Mouse (Mus musculus): Measurements from ENCODE around the gene 4930404H24Rik.
A peak's percentile ranks its signal among the peaks of the same experiment; 100 is the strongest.

Gene 4930404H24Rik

GRCm38 (mm10) chr2:153512416-153513323, 20.1 kb downstream of the 4930404H24Rik start:
- Histone ChIP-seq H3K36me3 (ENCODE audit: control insufficient read depth, insufficient read depth, low read length, poor library complexity, severe bottlenecking) (no peaks in the 10 kb centered on the region), H3K27me3 (ENCODE audit: control insufficient read depth, insufficient read depth, low read length, poor library complexity, severe bottlenecking) (no peaks in the 10 kb centered on the region)
- no peak for DNase-seq (ENCODE audit: low read depth, low spot score)

GRCm38 (mm10) chr2:153513983-153514382, 21.4 kb downstream of the 4930404H24Rik start:
- Histone ChIP-seq H3K27me3 (ENCODE audit: control insufficient read depth, insufficient read depth, low read length, poor library complexity, severe bottlenecking) (no peaks in the 10 kb centered on the region), H3K36me3 (ENCODE audit: control insufficient read depth, insufficient read depth, low read length, poor library complexity, severe bottlenecking) (no peaks in the 10 kb centered on the region)
- DNase-seq (ENCODE audit: low read depth, low spot score) = no peak

- Histone ChIP-seq H3K27me3 (ENCODE audit: control insufficient read depth, insufficient read depth, low read length, poor library complexity, severe bottlenecking) (no peaks in the 10 kb centered on the region), H3K36me3 (ENCODE audit: control insufficient read depth, insufficient read depth, low read length, poor library complexity, severe bottlenecking) (no peaks in the 10 kb centered on the region)
- no peak for DNase-seq (ENCODE audit: low read depth, low spot score)
Measured at GRCm38 (mm10) chr2:153514497-153515380, 22.1 kb downstream of the 4930404H24Rik start.

GRCm38 (mm10) chr2:153515582-153515981, 23.0 kb downstream of the 4930404H24Rik start:
- no peak for DNase-seq (ENCODE audit: low read depth, low spot score)
- no peaks in the 10 kb centered on the region for H3K36me3 ChIP-seq (ENCODE audit: control insufficient read depth, insufficient read depth, low read length, poor library complexity, severe bottlenecking)

GRCm38 (mm10) chr2:153516961-153517360, 24.4 kb downstream of the 4930404H24Rik start:
- H3K36me3 ChIP-seq (ENCODE audit: control insufficient read depth, insufficient read depth, low read length, poor library complexity, severe bottlenecking) = no peaks in the 10 kb centered on the region
- H3K27me3 ChIP-seq (ENCODE audit: control insufficient read depth, insufficient read depth, low read length, poor library complexity, severe bottlenecking) = no peaks in the 10 kb centered on the region
- peak; percentile 25 for DNase-seq (ENCODE audit: low read depth, low spot score)

More at GRCm38 (mm10) chr2:153515582-153515981, 23.0 kb downstream of the 4930404H24Rik start:
- no peaks in the 10 kb centered on the region for H3K27me3 ChIP-seq (ENCODE audit: control insufficient read depth, insufficient read depth, low read length, poor library complexity, severe bottlenecking)

GRCm38 (mm10) chr2:153520057-153520456, 27.5 kb downstream of the 4930404H24Rik start:
- Histone ChIP-seq H3K27me3 (ENCODE audit: control insufficient read depth, insufficient read depth, low read length, poor library complexity, severe bottlenecking) (no peaks in the 10 kb centered on the region), H3K36me3 (ENCODE audit: control insufficient read depth, insufficient read depth, low read length, poor library complexity, severe bottlenecking) (no peaks in the 10 kb centered on the region)
- no peak for DNase-seq (ENCODE audit: low read depth, low spot score)

GRCm38 (mm10) chr2:153522270-153522669, 29.7 kb downstream of the 4930404H24Rik start:
- H3K36me3 ChIP-seq (ENCODE audit: control insufficient read depth, insufficient read depth, low read length, poor library complexity, severe bottlenecking) = no peaks in the 10 kb centered on the region
- H3K27me3 ChIP-seq (ENCODE audit: control insufficient read depth, insufficient read depth, low read length, poor library complexity, severe bottlenecking) = no peaks in the 10 kb centered on the region
- DNase-seq (ENCODE audit: low read depth, low spot score) = no peak

GRCm38 (mm10) chr2:153523143-153523542, 30.6 kb downstream of the 4930404H24Rik start:
- Histone ChIP-seq H3K36me3 (ENCODE audit: control insufficient read depth, insufficient read depth, low read length, poor library complexity, severe bottlenecking) (no peaks in the 10 kb centered on the region), H3K27me3 (ENCODE audit: control insufficient read depth, insufficient read depth, low read length, poor library complexity, severe bottlenecking) (peaks cover 2% of the 10 kb centered on the region; the same call in 1 of the 2 replicates)
- DNase-seq (ENCODE audit: low read depth, low spot score) = no peak

GRCm38 (mm10) chr2:153523656-153524055, 31.1 kb downstream of the 4930404H24Rik start:
- DNase-seq (ENCODE audit: low read depth, low spot score) = no peak

GRCm38 (mm10) chr2:153524727-153525126, 32.1 kb downstream of the 4930404H24Rik start:
- no peaks in the 10 kb centered on the region for H3K36me3 ChIP-seq (ENCODE audit: control insufficient read depth, insufficient read depth, low read length, poor library complexity, severe bottlenecking)
- H3K27me3 ChIP-seq (ENCODE audit: control insufficient read depth, insufficient read depth, low read length, poor library complexity, severe bottlenecking) = peaks cover 5% of the 10 kb centered on the region
- DNase-seq (ENCODE audit: low read depth, low spot score) = no peak

More at GRCm38 (mm10) chr2:153523656-153524055, 31.1 kb downstream of the 4930404H24Rik start:
- H3K27me3 ChIP-seq (ENCODE audit: control insufficient read depth, insufficient read depth, low read length, poor library complexity, severe bottlenecking) = peaks cover 2% of the 10 kb centered on the region; the same call in 1 of the 2 replicates
- no peaks in the 10 kb centered on the region for H3K36me3 ChIP-seq (ENCODE audit: control insufficient read depth, insufficient read depth, low read length, poor library complexity, severe bottlenecking)

- peaks cover 5% of the 10 kb centered on the region for H3K27me3 ChIP-seq (ENCODE audit: control insufficient read depth, insufficient read depth, low read length, poor library complexity, severe bottlenecking)
- H3K36me3 ChIP-seq (ENCODE audit: control insufficient read depth, insufficient read depth, low read length, poor library complexity, severe bottlenecking) = no peaks in the 10 kb centered on the region
- peak; percentile 63 for DNase-seq (ENCODE audit: low read depth, low spot score)
Measured at GRCm38 (mm10) chr2:153525906-153526311, 33.3 kb downstream of the 4930404H24Rik start.

- Histone ChIP-seq H3K36me3 (ENCODE audit: control insufficient read depth, insufficient read depth, low read length, poor library complexity, severe bottlenecking) (no peaks in the 10 kb centered on the region), H3K27me3 (ENCODE audit: control insufficient read depth, insufficient read depth, low read length, poor library complexity, severe bottlenecking) (peaks cover 8% of the 10 kb centered on the region)
- no peak for DNase-seq (ENCODE audit: low read depth, low spot score)
Measured at GRCm38 (mm10) chr2:153526850-153527530, 34.4 kb downstream of the 4930404H24Rik start.

GRCm38 (mm10) chr2:153527580-153528531, 35.3 kb downstream of the 4930404H24Rik start:
- peaks cover 8% of the 10 kb centered on the region for H3K27me3 ChIP-seq (ENCODE audit: control insufficient read depth, insufficient read depth, low read length, poor library complexity, severe bottlenecking)
- H3K36me3 ChIP-seq (ENCODE audit: control insufficient read depth, insufficient read depth, low read length, poor library complexity, severe bottlenecking) = no peaks in the 10 kb centered on the region
- peak; percentile 38 for DNase-seq (ENCODE audit: low read depth, low spot score)

Data from splenic B cell, adult 2 months (primary cell).